Mouse (Mus musculus): Measurements from ENCODE around the gene Prkar2b.
A peak's percentile ranks its signal among the peaks of the same experiment; 100 is the strongest.
"Not testable (repeated sequence)": the region's sequence is repeated elsewhere in the genome, so short reads cannot be mapped to it uniquely, and the experiment has no call there.

Gene Prkar2b

DNA sequence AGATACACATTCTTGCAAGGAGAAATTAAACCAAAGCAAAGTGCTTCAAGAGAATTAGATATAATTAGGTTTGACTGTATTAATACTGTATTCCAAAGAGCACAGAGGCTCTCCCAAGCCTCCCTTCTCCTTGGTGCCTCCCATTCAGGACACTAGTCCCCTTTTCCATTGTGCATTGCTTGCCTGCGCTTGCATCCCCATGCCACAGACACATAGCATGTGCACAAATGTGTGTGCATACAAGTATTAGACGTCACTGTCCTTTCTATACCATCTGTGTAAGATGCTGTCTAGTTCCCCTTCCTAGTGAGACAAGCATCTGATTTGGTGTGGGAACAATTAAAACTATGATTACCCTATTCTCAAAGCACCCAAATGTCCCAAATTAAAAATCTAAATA, 2.0 kb downstream of the Prkar2b start:
- no peak for DNase-seq

DNA sequence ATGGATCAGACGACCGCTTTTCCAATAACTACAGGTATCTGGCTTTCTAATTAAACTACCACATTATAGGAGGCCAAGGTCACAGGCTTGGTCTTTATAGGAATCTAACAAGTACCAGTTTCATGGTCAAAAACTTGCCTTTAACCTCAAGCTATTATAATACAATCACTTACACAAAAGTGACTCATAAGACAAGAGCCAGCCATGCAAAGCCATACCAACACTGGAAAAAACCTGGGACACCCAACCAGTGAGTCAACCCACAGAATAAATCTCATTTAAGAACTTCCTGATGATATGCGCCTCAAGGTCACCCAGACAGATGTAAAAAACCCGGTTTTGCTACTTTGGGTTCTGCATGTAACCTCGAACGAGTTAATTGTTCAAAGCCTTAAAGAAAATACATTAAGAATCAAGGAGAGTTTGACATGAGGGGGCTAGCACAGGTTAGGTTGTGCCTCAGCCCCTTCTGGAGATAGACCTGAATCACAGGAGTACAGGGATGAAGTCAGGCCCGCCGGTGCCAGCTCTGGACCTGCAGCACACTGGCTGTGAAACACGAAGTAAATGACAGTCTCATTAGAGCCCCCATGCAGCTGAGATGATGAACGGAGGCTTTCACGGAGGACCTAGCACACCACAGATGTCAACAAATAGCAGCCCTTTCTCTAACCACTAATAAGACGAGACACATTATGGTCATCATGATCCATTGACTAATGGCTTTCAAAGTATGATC, 3.5 kb downstream of the Prkar2b start:
- DNase-seq: no peak

DNA sequence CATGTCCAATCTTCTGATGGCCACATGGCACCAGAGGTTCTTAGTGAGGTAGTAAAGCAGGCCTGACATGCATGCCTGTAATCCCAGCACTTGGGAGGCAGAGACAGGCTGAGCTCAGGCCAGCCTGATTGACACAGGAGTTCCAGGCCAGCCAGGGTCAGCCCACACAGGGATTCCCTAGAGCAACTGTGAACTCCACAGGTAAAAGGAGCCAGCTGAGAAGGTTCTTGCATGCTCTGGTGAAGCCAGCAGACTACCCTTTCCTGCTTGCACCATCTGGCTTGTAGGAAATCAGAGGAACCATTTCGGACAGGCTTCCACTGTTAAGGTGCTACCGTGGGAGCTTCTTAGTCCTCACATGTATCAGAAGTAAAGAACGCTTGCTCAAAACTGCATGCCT, 5.3 kb downstream of the Prkar2b start:
- DNase-seq: no peak

DNA sequence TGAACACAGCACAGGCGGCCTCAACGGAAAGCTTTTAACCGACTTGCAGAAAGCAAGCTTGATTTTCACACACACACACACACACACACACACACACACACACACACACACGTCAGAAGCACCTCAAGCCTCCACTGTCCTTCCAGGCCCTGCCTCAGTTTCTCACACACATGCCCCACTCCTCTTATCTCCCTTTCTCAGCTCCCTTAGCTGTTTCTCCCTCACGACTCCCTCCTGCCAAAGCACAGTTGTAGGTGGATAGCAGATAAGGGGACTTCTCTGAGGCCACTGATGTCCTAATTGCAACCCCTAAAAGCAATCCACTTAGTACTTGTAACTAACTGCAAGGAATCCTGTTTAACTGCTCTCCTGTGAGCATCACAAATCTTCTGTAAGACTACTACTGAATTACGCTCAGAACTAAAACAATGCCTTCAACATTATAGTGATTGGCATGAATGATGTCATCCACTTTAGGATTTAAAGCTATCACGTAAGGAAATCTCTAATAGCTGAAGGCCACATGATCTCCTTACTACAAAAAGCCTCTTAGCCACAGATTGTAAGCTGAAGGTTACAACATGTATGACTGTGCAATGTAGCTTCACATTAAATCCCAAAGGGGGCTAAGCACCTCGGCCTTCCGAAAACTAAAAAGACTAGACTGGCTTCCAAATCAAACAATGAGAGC, 6.5 kb downstream of the Prkar2b start:
- peak; percentile 83 for DNase-seq

DNA sequence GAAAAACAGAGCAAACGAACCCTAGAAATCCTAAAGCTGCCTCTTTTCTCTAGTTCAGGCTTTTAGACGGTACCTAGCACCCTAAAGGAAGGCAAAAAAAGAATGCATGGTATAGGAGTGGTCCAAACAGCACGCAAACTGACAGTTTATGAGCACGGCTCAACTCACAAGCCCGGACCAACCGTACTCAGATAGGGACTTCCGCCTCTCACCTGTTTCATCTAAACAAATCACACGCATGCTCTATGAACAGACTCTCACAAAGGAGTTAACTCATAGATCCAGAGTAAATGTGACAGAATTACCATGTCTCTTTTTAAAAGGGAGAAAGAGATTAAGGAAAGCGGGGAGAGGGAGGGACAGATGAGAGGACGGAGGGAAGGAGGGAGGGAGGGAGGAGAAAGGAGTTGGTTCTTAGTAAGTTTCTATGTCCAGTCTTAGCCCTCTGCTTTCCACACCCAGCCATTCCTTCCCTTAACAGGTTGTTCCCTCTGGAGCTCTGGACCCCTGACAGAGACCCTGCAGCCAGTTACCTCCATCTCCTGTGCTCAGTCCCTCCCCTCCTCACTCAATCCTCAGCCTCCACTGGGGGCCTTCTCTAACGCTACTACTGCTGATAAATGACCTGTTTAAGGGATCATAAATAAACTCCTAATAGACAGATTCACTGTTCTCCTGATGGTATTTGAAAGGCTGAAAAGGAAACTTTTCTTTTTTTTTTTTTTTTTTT, 7.3 kb downstream of the Prkar2b start:
- DNase-seq: no peak

DNA sequence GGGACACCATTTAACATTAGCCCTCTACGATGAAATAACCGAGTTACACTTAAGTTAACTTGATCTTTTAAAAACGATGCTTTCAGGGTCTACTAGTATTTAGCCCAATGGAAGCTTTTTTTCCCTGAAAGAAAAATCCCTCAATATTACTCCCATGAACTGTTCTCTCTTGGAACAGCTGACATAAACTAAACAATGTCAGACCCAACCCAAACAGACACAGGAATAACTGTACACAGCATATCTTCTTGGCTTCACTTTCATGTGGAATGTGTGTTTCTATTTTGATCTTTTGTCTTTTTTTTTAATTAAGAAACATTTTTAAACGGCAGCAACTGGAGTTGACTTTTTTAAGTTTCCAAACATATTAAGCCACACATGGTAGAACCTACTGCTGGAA, 8.2 kb downstream of the Prkar2b start:
- DNase-seq: no peak

DNA sequence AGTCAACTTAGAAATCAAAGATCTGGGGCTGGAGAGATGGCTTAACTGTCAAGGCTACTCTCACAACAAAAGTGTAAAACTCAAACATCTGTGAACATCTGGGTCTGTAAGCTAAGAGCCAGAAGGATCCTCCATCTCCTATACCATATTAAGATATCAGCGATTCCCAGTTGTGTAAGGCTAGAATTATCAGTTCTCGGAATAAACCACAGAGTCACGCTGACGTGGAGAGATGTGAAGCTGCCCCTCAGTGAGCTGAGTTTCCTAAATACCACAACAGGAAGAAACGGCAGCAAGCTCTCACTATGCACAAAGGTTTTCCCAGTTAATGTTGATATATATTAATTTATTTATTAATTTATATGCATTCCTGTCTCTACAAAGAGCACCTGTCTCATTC, 10.9 kb downstream of the Prkar2b start:
- peak; percentile 82 for DNase-seq

DNA sequence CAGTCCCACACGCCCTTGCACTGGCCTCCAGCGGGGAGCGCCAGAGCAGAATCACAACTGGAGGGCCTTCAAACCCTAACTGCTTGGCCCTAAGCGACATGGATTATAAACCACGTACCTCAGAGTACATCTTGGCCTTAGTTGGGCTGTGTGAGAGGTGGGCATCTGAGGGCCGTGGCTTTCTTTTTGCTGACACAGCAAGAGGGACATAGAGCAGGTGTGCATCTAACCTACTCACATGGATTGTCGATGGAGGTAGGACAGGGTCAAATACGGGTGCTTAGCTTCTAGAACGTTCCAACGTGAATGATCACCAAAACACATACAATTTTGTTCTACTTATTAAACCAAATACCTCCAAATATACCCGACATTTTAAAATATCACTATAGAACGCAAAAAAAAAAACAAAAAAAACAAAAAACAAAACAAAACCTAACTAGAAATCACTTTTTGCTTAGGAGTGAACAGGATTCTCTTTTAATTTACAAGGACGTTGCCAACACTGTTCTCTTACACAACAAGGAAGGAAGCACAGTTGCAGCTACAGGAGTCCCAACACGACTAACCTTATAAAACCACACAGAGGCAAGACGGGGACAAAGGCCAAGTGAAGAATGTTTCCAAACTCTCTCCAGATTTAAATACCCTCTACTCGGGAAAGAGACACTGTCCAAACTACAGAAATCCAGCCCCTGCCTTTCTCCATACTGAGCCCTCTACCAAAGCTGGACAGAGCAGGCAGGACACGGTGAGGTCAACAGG, 15.3 kb downstream of the Prkar2b start:
- no peak for DNase-seq

DNA sequence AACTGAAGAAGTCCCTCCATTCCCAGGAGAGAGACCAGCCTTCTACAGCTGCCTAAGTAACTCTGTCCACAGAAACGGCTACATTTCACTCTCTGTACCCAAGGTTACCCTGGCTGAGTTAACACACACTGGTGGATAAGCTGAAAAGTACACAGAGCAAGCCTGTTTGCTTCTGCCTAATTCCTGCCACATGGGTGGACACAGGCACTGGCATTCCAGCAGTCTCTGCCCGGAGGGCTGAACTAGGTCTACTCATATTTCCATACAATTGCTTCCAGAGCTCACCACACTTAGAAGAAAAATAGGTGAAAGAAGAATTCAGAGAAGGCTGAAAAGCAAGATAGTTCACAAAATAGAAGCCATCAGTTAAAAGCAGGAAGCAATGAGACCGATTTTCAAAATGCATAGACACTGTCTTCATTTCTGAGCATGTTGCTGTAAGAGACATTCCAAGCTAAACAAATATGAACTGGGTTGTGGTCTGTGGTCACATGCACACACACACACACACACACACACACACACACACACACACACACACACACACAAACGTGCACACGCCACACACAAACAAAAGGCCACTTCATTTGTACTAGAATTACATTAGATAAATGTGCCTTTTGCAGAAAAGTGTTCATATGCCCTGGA, 16.5 kb downstream of the Prkar2b start:
- no peak for DNase-seq

DNA sequence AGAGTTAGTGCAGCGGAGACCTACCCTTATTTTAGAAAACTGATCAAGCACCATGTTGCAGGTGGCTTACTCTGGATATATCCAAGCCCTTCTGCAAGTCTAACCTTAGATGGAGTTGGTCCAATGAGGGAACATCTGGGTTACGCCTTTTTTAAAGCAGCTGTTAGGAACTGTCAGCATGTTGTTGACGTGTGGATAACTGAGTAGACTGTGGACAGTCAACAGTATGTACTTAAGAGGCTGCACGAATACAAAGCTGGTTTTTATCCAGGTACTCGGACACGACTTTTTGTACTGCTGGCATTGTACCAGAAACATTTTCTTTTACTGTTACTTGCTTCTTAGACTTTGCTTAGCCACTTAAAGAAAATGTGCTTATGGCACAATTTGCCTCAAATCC, 27.6 kb downstream of the Prkar2b start:
- DNase-seq: no peak

DNA sequence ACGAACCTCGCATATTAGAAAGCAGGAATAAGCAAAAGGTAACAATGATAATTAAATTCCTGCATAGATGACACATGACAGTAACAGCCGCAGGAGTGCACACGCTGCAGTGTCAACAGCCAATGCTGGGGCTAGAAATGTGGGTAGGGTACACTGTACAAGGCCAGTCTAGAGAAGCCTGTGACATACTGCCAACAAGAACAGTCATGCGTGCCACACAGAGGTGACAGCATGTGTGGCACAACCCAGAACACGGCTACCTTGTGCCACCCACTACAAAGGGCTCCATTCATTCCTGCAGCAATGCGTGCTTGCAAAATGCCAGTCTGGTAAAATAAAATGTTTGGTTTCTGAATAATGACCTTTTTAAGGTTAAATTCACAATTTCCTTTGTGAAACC, 28.2 kb downstream of the Prkar2b start:
- DNase-seq: no peak

DNA sequence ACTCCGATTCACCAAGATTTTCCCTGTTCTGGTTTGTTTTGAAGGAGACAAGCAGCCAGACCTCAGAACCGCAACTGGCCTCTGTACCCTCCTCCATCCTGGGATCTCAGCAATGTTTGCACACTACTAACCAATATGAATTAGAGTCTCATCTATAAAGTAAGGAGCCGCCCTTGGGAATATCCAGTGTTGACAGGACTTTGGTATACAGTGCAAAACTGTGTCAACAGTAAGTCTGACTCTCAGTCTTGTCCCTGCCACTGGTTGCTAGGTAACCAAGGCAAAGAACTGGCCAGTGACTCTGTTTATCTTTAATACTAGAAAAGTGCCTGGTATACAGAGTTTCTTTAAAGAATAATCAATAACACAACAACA, 42.7 kb downstream of the Prkar2b start:
- DNase-seq: no peak

DNA sequence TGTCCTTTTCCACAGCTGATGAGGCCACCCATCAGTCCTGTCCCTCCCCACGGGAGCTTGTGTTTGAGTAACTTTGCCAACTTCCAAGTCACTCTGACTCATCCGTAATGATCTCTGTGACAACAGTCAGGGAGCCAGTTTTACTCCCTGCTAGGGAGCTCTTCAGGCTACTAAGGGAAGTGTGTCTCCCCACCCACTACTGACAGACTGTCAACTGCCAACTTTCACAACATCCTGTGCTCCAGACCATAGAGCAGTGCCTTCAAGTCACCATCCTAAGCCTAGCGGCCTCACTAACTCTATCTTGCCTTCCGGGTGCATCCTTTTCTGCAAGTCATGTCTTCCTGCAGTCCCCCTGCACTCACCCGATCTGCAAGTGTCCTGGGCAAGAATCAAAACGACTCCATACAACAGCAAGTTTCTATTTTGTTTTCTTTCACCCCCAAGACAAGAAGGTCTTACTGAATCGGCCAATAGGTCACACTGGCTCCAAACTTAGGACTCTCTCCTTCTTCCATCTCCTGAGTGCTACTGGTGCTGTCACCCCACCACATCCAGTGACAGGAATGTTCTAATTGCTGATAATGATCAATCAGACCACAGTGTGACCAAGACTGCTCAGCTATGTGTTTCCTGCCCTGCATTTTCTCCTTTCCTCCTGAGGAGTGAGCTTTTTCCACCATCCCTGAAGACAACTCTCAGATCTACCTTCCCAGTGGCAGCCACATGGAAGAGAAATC, 43.3 kb downstream of the Prkar2b start:
- peak; percentile 53 for DNase-seq

DNA sequence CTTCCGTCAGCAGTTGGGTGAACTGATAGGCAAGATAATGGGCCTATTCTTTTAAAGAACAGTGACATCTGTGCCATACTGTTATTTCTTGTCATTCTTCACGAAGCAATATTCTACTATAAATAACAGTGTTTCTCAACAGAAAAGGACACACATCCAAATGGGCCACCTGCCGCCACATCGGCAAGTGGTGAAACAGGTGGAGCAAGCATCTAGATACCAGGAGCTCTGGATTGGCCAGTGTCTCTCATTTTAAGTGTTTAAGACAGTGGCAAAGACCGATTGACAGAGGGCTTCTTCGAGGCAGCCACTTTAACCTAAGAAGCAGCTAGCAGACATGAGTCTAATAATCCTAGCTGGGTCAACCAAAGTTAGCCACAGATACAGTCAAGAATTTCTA, 44.6 kb downstream of the Prkar2b start:
- DNase-seq: no peak

DNA sequence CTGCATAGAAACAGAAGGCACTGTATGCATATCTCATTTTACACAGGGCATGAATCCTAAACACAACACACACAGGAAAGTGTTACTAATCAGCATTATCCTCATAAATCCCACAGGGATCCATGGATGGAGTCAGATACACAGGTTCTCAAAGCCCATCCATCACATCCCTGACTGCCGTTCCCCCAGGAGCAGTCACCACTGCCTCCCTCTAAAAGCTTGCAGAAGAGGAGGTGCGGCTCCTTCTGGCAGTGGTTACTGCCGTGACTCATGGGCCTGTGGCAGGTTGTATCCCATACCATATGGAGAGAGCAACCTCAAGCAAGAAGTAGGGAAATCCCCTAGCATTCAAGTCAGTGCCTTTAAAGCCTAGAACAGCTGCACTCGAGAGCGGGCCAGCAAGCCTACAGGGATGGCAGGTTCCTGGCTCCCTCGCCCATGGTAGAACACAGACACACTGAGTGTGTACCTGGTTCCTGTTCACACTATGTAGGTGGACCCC, 45.8 kb downstream of the Prkar2b start:
- no peak for DNase-seq

DNA sequence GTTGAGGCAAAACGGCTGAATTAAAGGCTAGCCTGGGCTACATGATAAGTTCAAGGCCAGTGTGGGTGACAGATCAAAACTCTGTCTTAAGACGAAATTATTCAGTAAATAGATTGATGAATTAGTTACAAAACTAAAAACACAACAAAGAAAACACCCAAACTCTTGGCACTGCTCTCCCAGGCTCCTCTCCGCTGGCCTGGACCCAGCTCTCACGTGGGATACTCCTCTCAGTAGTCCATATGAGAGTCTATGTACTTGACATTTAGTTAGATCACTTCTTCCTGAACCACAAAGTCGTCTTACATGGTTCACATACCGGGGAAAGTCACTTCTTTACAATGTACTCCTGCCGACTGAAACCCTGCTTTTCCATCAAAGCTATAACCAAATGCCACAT, 46.3 kb downstream of the Prkar2b start:
- DNase-seq: no peak

DNA sequence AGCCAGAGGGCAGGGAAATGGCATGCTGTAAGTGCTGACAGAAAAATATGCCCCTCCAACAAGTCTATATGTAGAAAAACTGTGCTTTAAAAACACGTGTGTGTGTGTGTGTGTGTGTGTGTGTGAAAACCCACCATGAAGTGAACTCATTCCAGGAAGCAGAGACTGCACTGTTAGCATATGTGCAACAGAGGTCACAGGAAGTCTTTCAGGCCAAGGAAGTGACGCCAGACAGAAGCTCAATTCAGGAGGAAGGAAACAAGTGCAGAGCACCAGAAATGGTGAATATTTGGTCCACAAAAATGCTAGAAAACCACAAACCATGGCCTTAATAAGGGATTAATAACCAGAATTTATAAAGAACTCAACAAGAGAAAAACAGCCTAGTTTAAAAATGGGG, 48.9 kb downstream of the Prkar2b start:
- DNase-seq: no peak

DNA sequence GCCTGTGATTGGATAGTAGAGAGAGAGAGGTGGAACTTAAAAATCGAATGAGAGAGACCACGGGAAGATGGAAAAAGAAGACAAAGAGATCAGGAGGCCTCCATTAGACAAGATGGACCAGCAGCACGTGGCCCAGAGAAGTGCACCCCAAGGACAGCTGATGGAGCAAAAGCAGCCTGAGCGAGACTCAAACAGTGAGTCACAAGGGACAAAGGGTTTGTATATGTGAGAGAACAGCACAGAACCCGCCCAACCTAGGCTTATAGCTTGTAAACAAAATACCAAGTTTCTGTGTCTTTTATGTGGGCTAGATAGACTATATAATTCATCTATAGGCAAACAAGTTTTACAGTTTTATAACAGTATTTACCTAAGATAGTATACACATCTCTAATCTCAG, 50.0 kb downstream of the Prkar2b start:
- no peak for DNase-seq

DNA sequence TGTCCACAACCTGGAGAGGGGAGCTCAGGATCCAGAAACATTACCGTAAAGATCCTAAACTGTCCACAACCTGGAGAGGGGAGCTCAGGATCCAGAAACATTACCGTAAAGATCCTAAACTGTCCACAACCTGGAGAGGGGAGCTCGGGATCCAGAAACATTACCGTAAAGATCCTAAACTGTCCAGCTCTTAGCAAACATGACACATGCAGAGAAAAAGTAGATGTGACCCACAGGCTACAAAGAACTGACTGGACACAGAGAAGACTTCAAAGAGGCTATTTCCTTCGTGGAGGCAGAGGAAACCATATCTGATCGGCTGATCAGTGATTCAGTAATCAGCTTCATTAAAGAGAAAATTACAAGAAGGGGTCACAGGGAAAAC, 51.1 kb downstream of the Prkar2b start:
- not testable (repeated sequence) for DNase-seq

DNA sequence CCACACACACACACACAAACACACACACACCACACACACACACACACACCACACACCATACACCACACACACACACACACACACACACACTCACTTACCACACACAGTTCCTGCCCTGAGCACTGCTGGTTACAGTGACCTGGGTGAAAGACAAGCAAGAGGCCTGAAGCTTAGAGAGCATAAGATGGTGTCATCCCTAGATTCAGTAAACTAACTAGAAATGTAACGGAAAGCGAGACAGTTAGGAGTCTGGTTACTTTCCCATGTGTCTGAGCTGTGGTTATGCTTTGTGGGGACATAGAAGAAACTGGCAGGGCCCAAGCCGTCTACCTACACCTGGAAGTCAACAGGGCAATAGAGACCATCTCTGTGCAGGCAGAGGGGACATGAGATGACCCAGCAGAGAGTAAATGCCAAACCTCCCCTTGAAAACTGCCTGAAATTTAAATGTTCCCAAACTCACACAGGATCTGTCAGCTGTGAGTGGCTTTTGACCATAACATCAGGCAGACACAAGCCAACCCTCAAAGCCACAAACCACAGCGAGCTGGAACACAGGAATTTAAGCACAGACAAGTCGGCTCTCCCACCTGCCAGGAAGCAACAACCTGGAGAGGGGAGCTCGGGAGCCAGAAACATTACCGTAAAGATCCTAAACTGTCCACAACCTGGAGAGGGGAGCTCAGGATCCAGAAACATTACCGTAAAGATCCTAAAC, 51.7 kb downstream of the Prkar2b start:
- no peak for DNase-seq

DNA sequence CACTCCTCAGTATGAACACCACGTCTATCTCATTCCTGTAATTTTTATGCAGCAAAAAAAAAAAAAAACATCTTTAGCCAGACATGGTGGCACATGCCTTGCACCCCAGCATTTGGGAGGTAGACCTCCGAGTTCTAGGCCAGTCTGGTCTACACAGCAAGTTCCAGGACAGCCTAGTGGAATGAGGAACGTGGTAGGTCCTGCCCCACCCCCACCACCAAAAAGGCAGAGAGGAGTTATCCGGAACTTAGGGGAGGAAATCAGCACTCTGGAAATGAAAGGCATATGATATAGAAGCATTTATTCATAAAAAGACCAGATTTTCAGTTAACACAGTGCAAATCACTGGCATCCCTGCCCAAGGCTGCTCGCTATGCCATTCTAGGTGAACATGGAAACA, 52.4 kb downstream of the Prkar2b start:
- no peak for DNase-seq
